Mouse (Mus musculus): ENCODE results near the gene Arl1. TPM values are rescaled to one million over a fixed set of nuclear protein-coding genes. Genes with fewer than 3 reads are reported as not detected.

The Arl1 gene
- polyA plus RNA-seq, 1 experiment from 2014 or later: 193 TPM

DNA sequence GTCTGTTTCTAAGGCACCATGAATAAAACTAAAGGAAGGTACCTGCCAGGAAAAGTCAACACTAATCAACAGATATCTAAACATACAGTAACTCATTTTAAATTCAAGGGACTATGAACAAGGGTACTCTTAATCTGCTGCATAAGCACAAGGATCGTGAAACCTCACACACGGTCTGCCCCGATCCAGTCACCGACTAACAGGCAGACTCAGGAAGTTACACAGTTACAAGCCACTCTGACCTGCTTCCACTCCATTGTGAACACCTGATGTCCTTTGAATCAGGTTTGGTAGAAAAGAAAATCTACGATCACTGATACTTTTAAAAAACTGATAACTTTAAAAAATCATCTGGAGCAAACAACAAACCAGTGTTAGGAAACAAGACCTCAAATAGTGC lies 53.3 kb downstream of the Arl1 start:
- ATAC-seq (ENCODE audit: insufficient read depth) (no peak), DNase-seq (no peak)
- H3K4me2 ChIP-seq: no peak overlapping the region
- H3K4me1 ChIP-seq (ENCODE audit: insufficient read depth): no peaks in the 10 kb centered on the region
- WGBS: 91% methylated on average over 5 of the region's 5 CpGs
- no peaks in the 10 kb centered on the region for H3K9me3 ChIP-seq (ENCODE audit: low read depth, low read length)
- no peak overlapping the region for H3K9ac ChIP-seq
- H3K4me3 ChIP-seq (ENCODE audit: low read depth, low read length): no peak overlapping the region
- no peaks in the 10 kb centered on the region for H3K27me3 ChIP-seq (ENCODE audit: insufficient read depth, low read length)
- H3K36me3 ChIP-seq (ENCODE audit: insufficient read depth): peaks cover 57% of the 10 kb centered on the region
- no peak for TF ChIP-seq CTCF (IDR thresholded peaks at IDR 0.05; ENCODE audit: low read depth)
- no peak overlapping the region for H3K27ac ChIP-seq (ENCODE audit: low read depth)

DNA sequence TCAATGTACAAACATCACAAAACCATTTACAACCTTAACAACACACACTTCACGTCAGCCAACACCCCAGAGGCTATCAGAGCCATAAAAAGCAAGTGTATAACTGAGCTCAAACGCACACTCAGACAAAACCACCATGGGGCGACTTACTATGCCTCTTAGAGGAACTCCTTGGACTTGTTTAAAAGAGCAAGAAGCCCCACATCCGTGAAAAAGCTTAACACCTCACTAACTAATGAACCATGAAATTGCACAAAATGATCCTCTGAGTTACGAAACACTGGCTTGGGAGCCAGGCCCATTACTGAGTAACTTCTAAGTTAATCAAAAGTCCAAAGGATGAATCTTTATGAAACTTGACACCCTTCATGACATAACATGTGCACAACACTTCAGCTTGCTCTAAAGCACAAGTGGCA lies 53.9 kb downstream of the Arl1 start:
- H3K4me3 ChIP-seq (ENCODE audit: low read depth, low read length): no peak overlapping the region
- peak; percentile 2 for DNase-seq
- WGBS: 65% methylated on average over 5 of the region's 5 CpGs
- no peaks in the 10 kb centered on the region for H3K4me1 ChIP-seq (ENCODE audit: insufficient read depth)
- no peaks in the 10 kb centered on the region for H3K27me3 ChIP-seq (ENCODE audit: insufficient read depth, low read length)
- no peak for ATAC-seq (ENCODE audit: insufficient read depth)
- no peaks in the 10 kb centered on the region for H3K9me3 ChIP-seq (ENCODE audit: low read depth, low read length)
- no peak for TF ChIP-seq CTCF (IDR thresholded peaks at IDR 0.05; ENCODE audit: low read depth)
- no peak overlapping the region for H3K9ac ChIP-seq
- peaks cover 57% of the 10 kb centered on the region for H3K36me3 ChIP-seq (ENCODE audit: insufficient read depth)
- no peak overlapping the region for H3K27ac ChIP-seq (ENCODE audit: low read depth)
- H3K4me2 ChIP-seq: no peak overlapping the region

DNA sequence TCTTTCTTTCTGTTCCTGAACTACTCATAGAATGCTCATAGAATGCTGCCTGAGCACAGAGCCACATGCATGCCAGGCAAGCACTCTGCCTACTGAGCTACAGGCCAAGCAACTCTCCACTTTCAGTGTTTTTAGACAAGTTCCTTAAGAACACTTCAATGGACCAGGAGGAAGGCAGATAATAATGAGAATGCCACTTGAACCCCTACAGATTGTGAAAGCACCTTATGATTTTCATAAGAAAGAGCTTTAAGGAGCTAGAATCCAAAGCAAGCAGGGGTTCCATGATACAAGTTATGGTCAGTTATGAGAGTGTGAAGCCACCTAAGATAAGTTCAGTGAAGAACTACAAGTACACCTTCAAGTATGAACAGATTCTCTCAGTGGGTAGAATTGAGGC lies 63.0 kb downstream of the Arl1 start:
- Histone ChIP-seq H3K4me2 (no peak overlapping the region), H3K4me1 (ENCODE audit: insufficient read depth) (no peaks in the 10 kb centered on the region), H3K36me3 (ENCODE audit: insufficient read depth) (peaks cover 73% of the 10 kb centered on the region), H3K4me3 (ENCODE audit: low read depth, low read length) (no peak overlapping the region), H3K9me3 (ENCODE audit: low read depth, low read length) (no peaks in the 10 kb centered on the region), H3K27ac (ENCODE audit: low read depth) (no peak overlapping the region), H3K27me3 (ENCODE audit: insufficient read depth, low read length) (no peaks in the 10 kb centered on the region), H3K9ac (no peak overlapping the region)
- no peak for TF ChIP-seq CTCF (IDR thresholded peaks at IDR 0.05; ENCODE audit: low read depth)
- ATAC-seq (ENCODE audit: insufficient read depth): no peak
- DNase-seq: no peak

Other genes starting within 250 kb of the Arl1 start
- 40.5 and 43.7 TPM in 2 replicates for gene Chpt1, start 226.8 kb upstream of the Arl1 start, polyA plus RNA-seq (2014; fragmentation: Nextera tagmentation; extraction: Ambion mirVana)
- 0.09 and 0.18 TPM in 2 replicates for gene Mybpc1, start 125.7 kb upstream of the Arl1 start, polyA plus RNA-seq (2014; fragmentation: Nextera tagmentation; extraction: Ambion mirVana)
- not detected in 2 replicates for gene Spic, start 45.8 kb upstream of the Arl1 start, polyA plus RNA-seq (2014; fragmentation: Nextera tagmentation; extraction: Ambion mirVana)
- gene Utp20, start 95.9 kb downstream of the Arl1 start, polyA plus RNA-seq (2014; fragmentation: Nextera tagmentation; extraction: Ambion mirVana): 26.6 and 30.6 TPM in 2 replicates
- 0.07 and 0.14 TPM in 2 replicates for gene Slc5a8, start 155.1 kb downstream of the Arl1 start, polyA plus RNA-seq (2014; fragmentation: Nextera tagmentation; extraction: Ambion mirVana)